Mouse (Mus musculus) lung, adult 2 months (tissue): ENCODE data around the gene Aak1.

Source experiments
- CTCF ChIP-seq: fragments of 200-500 bp; IDR thresholded peaks from 2 replicates; pipeline ENCODE4 v1.5.1; 2011; ENCODE audit warnings: mild to moderate bottlenecking, low read length, control low read depth; ENCODE audit not compliant: insufficient read depth
- POLR2A ChIP-seq: fragments of 200-500 bp; IDR thresholded peaks from 2 replicates; pipeline ENCODE4 v1.6.1; 2011; ENCODE audit warnings: low read depth, mild to moderate bottlenecking, control low read depth, low read length, borderline replicate concordance; ENCODE audit errors: extremely low read depth

DNA sequence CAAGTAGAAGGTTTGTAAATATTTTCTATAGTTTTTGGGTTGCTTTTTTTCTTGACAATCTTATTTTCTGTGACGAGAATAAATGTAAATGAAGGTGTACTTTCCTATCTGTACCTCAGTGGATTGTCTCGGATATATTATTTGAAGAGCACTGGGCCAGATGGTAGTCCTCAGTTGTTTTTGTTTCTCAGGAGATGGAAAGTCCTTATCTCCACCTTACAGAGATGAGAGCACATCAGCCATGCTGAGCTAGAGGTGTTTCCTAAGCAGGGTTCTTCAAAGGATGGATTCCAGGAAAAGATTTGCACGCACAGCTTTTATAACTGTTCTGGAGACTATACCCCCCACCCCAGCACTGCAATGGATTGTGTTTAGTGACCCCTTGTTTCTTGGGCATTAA, 9.3 kb downstream of the Aak1 start:
- TF ChIP-seq CTCF (no peak), POLR2A (no peak)
